Mouse (Mus musculus): ENCODE measurements at regions not wholly inside any gene's neighbourhood (a gene's known extent, or its start where the extent isn't known, plus 50 kb on each side); places are given as distances from the start of the nearest gene placed in this dataset.

DNA sequence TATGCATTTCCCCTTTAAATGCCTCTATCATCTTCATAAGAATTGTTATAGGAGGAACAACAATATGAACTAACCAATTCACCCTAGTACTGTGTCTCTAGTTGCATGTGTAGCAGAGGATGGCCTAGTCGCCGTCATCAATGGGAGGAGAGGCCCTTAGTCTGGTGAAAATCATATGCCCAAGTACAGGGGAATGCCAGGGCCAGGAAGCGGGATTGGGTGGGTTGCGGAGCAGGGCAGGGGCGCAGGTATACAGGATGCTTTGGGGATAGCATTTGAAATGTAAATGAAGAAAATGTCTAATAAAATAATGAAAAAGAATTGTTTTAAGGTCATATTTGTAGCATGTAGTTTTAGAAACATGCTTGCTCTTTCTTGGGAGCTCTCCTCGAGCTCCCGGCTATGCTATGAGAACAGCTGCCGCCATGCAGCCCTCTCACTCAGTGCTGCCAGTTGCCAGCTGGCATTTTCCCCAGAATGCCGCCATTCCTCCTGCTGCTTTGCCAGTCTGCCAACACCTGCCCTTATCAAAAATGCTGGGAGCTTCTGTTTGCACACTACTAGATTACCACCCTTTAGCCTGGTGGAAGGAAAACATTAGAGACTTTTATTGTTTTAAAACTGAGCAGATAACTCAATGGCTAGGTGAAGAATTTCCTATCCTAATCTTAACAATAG is 848.9 kb downstream of the Brinp3 start (continued):
- no peak for TF ChIP-seq USF1 (IDR thresholded peaks at IDR 0.05; ENCODE audit: low read depth, low read length)

DNA sequence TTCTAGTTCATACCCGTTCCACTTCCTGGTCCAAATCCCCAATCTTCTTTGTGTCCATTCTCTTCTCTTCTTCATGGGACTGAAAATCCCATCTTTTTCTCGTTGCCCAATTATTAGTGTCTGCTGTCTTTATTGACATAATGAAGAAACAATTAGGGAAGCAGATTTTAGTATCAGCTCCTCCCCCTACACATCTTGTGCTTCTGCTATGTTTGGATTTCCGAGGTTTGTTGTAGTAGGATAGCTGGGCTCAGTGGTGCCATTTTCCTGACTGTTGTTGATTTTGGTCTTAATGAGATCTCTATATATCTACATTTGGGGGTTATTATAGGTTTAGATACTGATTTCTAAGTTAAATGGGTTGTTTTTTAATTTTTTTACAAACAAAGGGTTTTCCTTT is 849.5 kb downstream of the Brinp3 start:
- TF ChIP-seq RAD21 (IDR thresholded peaks at IDR 0.05; ENCODE audit: low read depth, low read length) (no peak), POLR2AphosphoS2 (IDR thresholded peaks at IDR 0.05; ENCODE audit: low read length) (no peak), ZC3H11A (IDR thresholded peaks at IDR 0.05; ENCODE audit: low read depth, low read length) (no peak), BHLHE40 (IDR thresholded peaks at IDR 0.05; ENCODE audit: borderline replicate concordance, low read depth, low read length) (no peak), KAT2A (conservative IDR thresholded peaks at IDR 0.05; ENCODE audit: low read depth, low read length) (no peak), MEF2A (IDR thresholded peaks at IDR 0.05; ENCODE audit: extremely low read depth, insufficient replicate concordance, low read depth, low read length, poor library complexity, severe bottlenecking) (no peak), MYB (IDR thresholded peaks at IDR 0.05; ENCODE audit: low read depth, low read length) (no peak), ZKSCAN1 (IDR thresholded peaks at IDR 0.05; ENCODE audit: low read depth, low read length) (no peak), NRF1 (IDR thresholded peaks at IDR 0.05; ENCODE audit: insufficient read depth, low read depth, low read length, poor library complexity, severe bottlenecking) (no peak), MXI1 (IDR thresholded peaks at IDR 0.05; ENCODE audit: low read depth, low read length) (no peak), GABPA (IDR thresholded peaks at IDR 0.05; ENCODE audit: low read depth, low read length) (no peak), E2F4 (IDR thresholded peaks at IDR 0.05; ENCODE audit: borderline replicate concordance, low read depth, low read length) (no peak)
- no peak for DNase-seq (ENCODE audit: low read depth, low spot score)

More for the DNA sequence above, 849.5 kb downstream of the Brinp3 start:
- Histone ChIP-seq H3K27me3 (ENCODE audit: control insufficient read depth in 1 of 2, insufficient read depth in 2 of 2, low read length in 2 of 2) (no peaks in the 10 kb centered on the region), H3K4me3 (ENCODE audit: control insufficient read depth in 1 of 2, insufficient read depth in 1 of 2, low read depth in 2 of 2, low read length in 2 of 2) (no peak overlapping the region), H3K27ac (ENCODE audit: control insufficient read depth, low read depth, low read length) (no peak overlapping the region), H3K9me3 (replicated peaks; ENCODE audit: insufficient read depth, low read length) (no peaks in the 10 kb centered on the region), H3K9ac (ENCODE audit: control insufficient read depth, low read depth, low read length, poor library complexity, severe bottlenecking) (no peak overlapping the region), H3K4me1 (ENCODE audit: control insufficient read depth in 1 of 2, insufficient read depth in 2 of 2, low read length in 2 of 2) (no peaks in the 10 kb centered on the region), H3K79me2 (ENCODE audit: control insufficient read depth, insufficient read depth, low read length, poor library complexity) (no peaks in the 10 kb centered on the region), H3K36me3 (ENCODE audit: control insufficient read depth in 1 of 2, insufficient read depth in 2 of 2, low read length in 2 of 2) (no peaks in the 10 kb centered on the region)

Measured in MEL (cell line).